In genomic region chr15:62422995-62423394, GRCm38 (mm10) we compare ENCODE assay signal across 16 mouse cellular contexts.
"Had no signal": no experiment of that assay in that cellular context is flagged by ENCODE, and none has a peak within 500 bp of the region (broad histone marks: within the 10 kb centered on the region; RNA-seq: fewer than 3 reads in every experiment).

No protein-coding gene starts in this region.

- H3K4me3 ChIP-seq: neural tube, embryonic 13.5 days; neural tube, embryonic 15.5 days; stomach, embryonic 15.5 days had no signal

- H3K4me1 ChIP-seq: neural tube, embryonic 13.5 days; neural tube, embryonic 15.5 days; stomach, embryonic 15.5 days had no signal

- H3K27me3 ChIP-seq: neural tube, embryonic 13.5 days; neural tube, embryonic 15.5 days; stomach, embryonic 15.5 days had no signal

- H3K4me2 ChIP-seq: neural tube, embryonic 13.5 days; neural tube, embryonic 15.5 days; stomach, embryonic 15.5 days had no signal

- H3K27ac ChIP-seq: neural tube, embryonic 13.5 days; neural tube, embryonic 15.5 days; stomach, embryonic 15.5 days; stomach, postnatal 0 days had no signal

- H3K9ac ChIP-seq: neural tube, embryonic 13.5 days; neural tube, embryonic 15.5 days; stomach, embryonic 15.5 days had no signal

- DNase-seq: retina, postnatal 1 day; right cerebral cortex, adult 18-20 months; right cerebral cortex, postnatal 14 days; right cerebral cortex, postnatal 25 days; right cerebral cortex, postnatal 4 days; spleen, adult 18-20 months; thymus, adult 18-20 months; thymus, adult 2 months; thymus, postnatal 14 days; thymus, postnatal 25 days; thymus, postnatal 36 days; thymus, postnatal 4 days had no signal

- H3K9me3 ChIP-seq: neural tube, embryonic 13.5 days; neural tube, embryonic 15.5 days; stomach, embryonic 15.5 days had no signal

- H3K36me3 ChIP-seq: neural tube, embryonic 13.5 days; neural tube, embryonic 15.5 days; stomach, embryonic 15.5 days had no signal
